Mouse (Mus musculus) midbrain, embryonic 11.5 days (tissue): ENCODE results near the gene Tarbp2. TPM values are rescaled to one million over a fixed set of nuclear protein-coding genes. Genes with fewer than 3 reads are reported as not detected.

Experiments used
- ATAC-seq: fragments of 200-750 bp; cut with Nextera tagmentation; 2 replicates; pipeline ENCODE4 v1.8.0; 2017; ENCODE audit warnings: moderate TSS enrichment, moderate library complexity; ENCODE audit not compliant: low FRiP score
- DNase-seq: peaks from one replicate; pipeline ENCODE4 v3.0.0; 2015; ENCODE audit warnings: low spot score; ENCODE audit errors: missing footprints
- H3K27ac ChIP-seq: fragments of 300-500 bp; sonication (generic); 2 replicates; pipeline ENCODE4 v1.5.1; 2014; ENCODE audit warnings: low read depth, low read length
- H3K27me3 ChIP-seq: fragments of 300-500 bp; sonication (generic); 2 replicates; pipeline ENCODE4 v1.6.1; 2014; ENCODE audit warnings: mild to moderate bottlenecking, low read length, moderate library complexity, mixed read lengths; ENCODE audit not compliant: control insufficient read depth, insufficient read depth
- H3K36me3 ChIP-seq: fragments of 300-500 bp; sonication (generic); 2 replicates; pipeline ENCODE4 v1.6.1; 2014; ENCODE audit warnings: mild to moderate bottlenecking, low read length, moderate library complexity, mixed read lengths; ENCODE audit not compliant: control insufficient read depth, insufficient read depth
- H3K4me1 ChIP-seq: fragments of 300-500 bp; sonication (generic); 2 replicates; pipeline ENCODE4 v1.6.1; 2014; ENCODE audit warnings: low read length; ENCODE audit not compliant: control insufficient read depth, insufficient read depth
- H3K4me2 ChIP-seq: fragments of 300-500 bp; sonication (generic); 2 replicates; pipeline ENCODE4 v1.6.1; 2014; ENCODE audit warnings: mild to moderate bottlenecking, moderate library complexity
- H3K4me3 ChIP-seq: fragments of 300-500 bp; sonication (generic); 2 replicates; pipeline ENCODE4 v1.5.1; 2014; ENCODE audit warnings: low read depth, low read length
- H3K9ac ChIP-seq: fragments of 300-500 bp; sonication (generic); 2 replicates; pipeline ENCODE4 v1.6.1; 2014; ENCODE audit warnings: low read length
- H3K9me3 ChIP-seq: fragments of 300-500 bp; sonication (generic); 2 replicates; pipeline ENCODE4 v1.6.1; 2016; ENCODE audit warnings: low read length; ENCODE audit not compliant: control insufficient read depth
- WGBS: fragments of 180-500 bp; shearing (Covaris S2); extraction: QIAGEN DNeasy Blood & Tissue Kit; methylation state at CpG from one replicate; pipeline ENCODE4 v1.1.7; 2014; 5-methylcytosine and 5-hydroxymethylcytosine counted together
- polyA plus RNA-seq: library from polyadenylated mRNA; unstranded; fragments of >200 nt; fragmentation: Nextera tagmentation; extraction: Ambion mirVana; gene quantifications from 2 replicates; pipeline ENCODE4 v1.2.1, GENCODE M21; 2014

Gene Tarbp2
- polyA plus RNA-seq, result 91.2 and 96.6 TPM in 2 replicates

DNA sequence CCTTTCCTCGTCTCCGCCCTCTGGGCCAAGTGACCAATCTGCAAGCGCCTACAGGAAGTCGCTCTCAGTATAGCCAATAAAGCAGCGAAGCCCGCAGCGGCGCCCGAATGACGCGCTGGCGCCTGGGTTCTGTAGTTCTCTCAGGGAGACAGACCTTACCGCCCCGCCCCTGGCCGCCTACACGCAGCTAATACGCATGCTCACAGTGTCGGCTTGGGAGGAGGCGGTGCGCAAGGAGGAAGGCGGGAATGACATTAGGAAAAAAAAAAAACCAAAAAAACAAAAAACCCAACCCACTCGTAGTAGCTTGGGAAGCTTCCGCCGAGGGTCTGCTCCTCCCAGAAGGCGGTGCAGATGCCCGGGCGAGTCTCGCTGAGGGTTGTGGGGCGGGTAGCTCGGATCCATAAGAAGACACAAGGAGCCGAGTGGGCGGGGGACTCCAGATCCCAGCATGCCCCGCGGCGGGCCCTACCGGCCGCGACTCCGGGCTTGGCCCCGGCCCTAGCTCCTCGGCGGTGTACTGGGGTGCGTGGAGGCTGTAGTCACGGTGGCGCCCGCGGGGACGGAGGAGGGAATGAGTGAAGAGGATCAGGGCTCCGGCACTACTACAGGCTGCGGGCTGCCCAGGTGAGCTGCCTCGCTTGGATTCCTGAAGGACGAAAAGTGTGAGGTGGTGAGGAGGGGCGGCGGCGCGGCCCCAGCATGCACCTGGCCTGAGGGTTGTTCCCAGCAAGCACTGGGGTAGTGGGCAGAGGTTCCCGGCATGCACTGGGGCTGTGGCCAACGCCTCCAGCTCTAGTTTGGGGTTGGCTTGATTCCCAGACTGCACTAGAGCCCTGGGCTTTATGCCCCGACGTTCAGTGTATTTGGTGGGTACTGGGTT is at the start of gene Tarbp2:
TSS of gene Tarbp2 (plus strand) at position 217 of the 883 bp plus-strand sequence.
- H3K9ac ChIP-seq, result peak within 1 kb of the TSS; percentile 89
- H3K36me3 ChIP-seq, result no peaks in the 10 kb centered on the region
- 0% methylated on average over 60 of the region's 60 CpGs for WGBS
- no peaks in the 10 kb centered on the region for H3K9me3 ChIP-seq
- peak within 1 kb of the TSS; percentile 65 for H3K4me3 ChIP-seq
- peak within 1 kb of the TSS; percentile 97 for H3K27ac ChIP-seq
- peak; percentile 100 for DNase-seq
- peak; percentile 91 for ATAC-seq
- H3K4me1 ChIP-seq, result peaks cover 15% of the 10 kb centered on the region
- no peaks in the 10 kb centered on the region for H3K27me3 ChIP-seq
- H3K4me2 ChIP-seq, result peak within 1 kb of the TSS; percentile 92

DNA sequence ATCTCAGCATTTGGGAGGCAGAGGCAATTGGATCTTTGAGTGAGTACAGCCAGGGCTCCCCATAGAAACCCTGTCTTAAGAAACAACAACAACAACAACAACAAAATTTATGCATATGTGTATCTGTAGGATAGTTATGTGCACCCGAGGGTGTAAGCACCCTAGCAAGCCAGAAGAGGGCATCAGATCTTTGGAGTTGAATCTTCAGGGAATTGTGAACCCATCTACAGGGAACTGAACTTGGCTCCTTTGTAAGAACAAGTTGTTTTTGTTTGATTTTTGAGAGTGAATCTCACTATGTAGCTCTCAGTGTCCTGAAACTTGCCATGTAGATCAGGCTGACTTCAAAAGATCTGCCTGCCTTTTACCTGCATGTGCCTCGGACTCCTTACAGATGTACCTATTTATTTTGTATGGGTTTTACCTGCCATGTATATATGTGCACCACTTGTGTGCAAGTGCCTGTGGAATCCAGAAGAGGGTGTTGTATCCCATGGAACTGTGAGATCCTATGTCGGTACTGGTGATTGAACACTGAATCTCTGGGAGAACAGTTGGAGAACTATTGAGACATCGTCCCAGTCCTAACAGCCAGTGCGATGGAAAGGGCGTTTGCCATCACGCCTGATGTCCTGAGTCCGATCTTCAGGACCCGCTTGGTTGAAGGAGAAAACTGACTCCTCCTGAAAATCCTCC is 49.2 kb upstream of the Tarbp2 start:
- peaks cover 6% of the 10 kb centered on the region; the same call in 1 of the 2 replicates for H3K4me1 ChIP-seq
- no peak overlapping the region for H3K9ac ChIP-seq
- ATAC-seq, result no peak
- WGBS, result 96% methylated on average over 9 of the region's 9 CpGs
- no peak overlapping the region for H3K27ac ChIP-seq
- H3K27me3 ChIP-seq, result no peaks in the 10 kb centered on the region
- no peak overlapping the region for H3K4me2 ChIP-seq
- no peak overlapping the region for H3K4me3 ChIP-seq
- no peaks in the 10 kb centered on the region for H3K9me3 ChIP-seq
- no peak for DNase-seq
- no peaks in the 10 kb centered on the region for H3K36me3 ChIP-seq

DNA sequence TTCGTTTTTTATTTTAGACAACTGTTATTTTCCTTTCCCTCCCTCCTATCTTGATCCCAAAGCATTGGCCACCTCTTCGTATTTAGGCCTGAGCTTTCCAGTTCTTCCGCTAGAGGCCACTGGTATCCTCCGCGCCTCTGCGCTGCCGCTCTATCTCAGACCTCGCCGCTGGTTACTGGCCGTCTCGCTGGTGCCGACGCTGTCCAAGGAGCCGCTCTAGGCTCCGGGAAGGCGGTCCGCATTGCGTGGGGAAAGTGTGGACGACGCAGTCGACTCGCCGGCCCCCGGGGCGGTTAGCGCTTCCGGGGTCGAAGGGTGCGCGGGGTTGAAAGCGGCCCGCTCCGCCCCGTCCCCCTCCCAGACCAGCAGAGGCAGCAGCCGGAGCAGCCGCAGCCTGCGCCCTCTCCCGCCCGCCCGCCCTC is 47.8 kb upstream of the Tarbp2 start, which contains the start of gene Pcbp2:
TSS of gene Pcbp2 (plus strand) at position 357 of the 422 bp plus-strand sequence.
- peak within 1 kb of the TSS; percentile 89 for H3K4me3 ChIP-seq
- H3K27me3 ChIP-seq, result no peaks in the 10 kb centered on the region
- peak within 1 kb of the TSS; percentile 63 for H3K4me2 ChIP-seq
- peak within 1 kb of the TSS; percentile 97 for H3K27ac ChIP-seq
- H3K9ac ChIP-seq, result peak within 1 kb of the TSS; percentile 94
- peaks cover 6% of the 10 kb centered on the region; the same call in 1 of the 2 replicates for H3K4me1 ChIP-seq
- under 1% methylated on average over 29 of the region's 40 CpGs for WGBS
- peak; percentile 98 for ATAC-seq
- peak; percentile 98 for DNase-seq
- H3K9me3 ChIP-seq, result no peaks in the 10 kb centered on the region
- H3K36me3 ChIP-seq, result peaks cover 10% of the 10 kb centered on the region

DNA sequence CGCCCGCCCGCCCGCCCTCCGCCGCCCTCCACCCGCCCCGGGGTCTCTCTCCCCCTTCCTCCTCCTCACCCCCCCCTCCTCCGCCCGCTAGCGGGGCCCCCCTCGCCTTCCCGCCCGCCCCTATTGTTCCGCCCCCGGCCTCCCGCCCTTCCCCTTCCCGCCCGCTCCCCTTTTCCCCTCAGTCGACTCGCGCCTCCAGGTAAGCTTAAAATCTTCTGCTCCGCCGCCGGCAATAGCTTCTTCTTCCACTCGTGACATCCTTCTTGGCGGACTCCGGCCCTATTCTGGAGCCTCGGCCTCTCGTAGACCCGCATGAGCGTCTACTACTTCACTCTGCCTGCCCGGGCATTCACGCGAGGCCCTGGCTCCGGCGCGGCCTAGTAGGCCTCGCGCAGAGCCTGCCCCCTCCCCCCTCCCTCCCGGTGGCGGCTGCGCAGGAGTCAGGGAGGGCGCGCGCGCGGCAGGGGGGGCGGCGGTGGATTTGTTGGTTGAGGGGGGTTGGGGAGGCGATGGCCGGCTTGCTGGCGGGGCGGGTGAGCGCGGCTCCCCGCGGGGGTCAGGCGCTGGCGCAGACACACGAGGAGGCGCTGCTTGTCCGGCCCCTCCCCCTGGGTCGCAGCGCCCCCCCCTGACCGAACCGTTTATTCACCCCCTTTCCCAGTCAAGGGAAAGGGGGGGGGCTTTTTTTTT is 47.2 kb upstream of the Tarbp2 start:
- Histone ChIP-seq H3K4me3 (peak overlapping the region; percentile 89), H3K4me1 (peaks cover 6% of the 10 kb centered on the region; the same call in 1 of the 2 replicates), H3K9ac (peak overlapping the region; percentile 94), H3K4me2 (peak overlapping the region; percentile 63), H3K27me3 (no peaks in the 10 kb centered on the region), H3K36me3 (peaks cover 12% of the 10 kb centered on the region), H3K27ac (peak overlapping the region; percentile 97), H3K9me3 (no peaks in the 10 kb centered on the region)
- ATAC-seq, result peak; percentile 76
- WGBS, result under 1% methylated on average over 41 of the region's 67 CpGs
- DNase-seq, result peak; percentile 98

DNA sequence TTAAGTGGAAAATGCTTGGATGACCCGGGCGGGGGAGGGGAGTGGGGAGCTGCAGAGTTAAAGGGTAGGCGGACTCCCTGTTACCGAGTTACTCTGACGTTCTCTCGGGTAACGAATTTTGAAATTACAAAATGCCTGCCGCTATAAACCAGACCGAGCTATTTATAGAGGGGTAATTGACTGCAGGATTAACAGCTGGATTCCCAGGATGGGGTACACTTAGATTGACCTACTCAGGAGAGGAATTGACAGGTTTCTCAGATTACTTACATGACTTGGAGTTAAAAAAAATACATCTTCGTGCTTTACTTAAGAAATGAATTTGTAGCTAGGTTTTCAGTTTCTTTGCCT is 46.7 kb upstream of the Tarbp2 start:
- H3K4me2 ChIP-seq, result peak overlapping the region; percentile 63
- H3K27me3 ChIP-seq, result no peaks in the 10 kb centered on the region
- peaks cover 6% of the 10 kb centered on the region; the same call in 1 of the 2 replicates for H3K4me1 ChIP-seq
- H3K9ac ChIP-seq, result peak overlapping the region; percentile 94
- peaks cover 15% of the 10 kb centered on the region for H3K36me3 ChIP-seq
- H3K9me3 ChIP-seq, result no peaks in the 10 kb centered on the region
- DNase-seq (no peak), ATAC-seq (peak; percentile 4; the same call in 1 of the 2 replicates)
- under 1% methylated on average over 10 of the region's 10 CpGs for WGBS
- peak overlapping the region; percentile 97 for H3K27ac ChIP-seq
- H3K4me3 ChIP-seq, result peak overlapping the region; percentile 89

DNA sequence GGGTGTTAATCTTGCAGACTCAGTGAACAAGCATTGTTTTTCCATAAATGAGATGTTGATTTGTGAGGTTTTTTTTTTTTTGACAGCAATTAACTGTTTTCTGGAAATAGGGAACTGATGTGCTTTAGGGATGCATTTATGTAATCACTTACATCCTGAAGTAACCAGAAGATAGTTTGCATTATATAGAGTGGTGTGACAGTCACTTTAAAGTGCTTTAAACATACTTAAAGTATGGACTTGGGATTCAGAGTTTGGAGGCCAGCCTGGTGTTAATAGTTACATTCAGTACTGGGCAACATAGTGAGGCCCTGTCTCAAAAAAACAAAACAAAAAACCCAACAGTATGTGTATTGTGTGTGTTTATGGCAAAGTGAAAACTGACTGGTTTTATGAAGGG is 46.3 kb upstream of the Tarbp2 start:
- DNase-seq (peak; percentile 72), ATAC-seq (no peak)
- Histone ChIP-seq H3K4me3 (peak overlapping the region; percentile 89), H3K9me3 (no peaks in the 10 kb centered on the region), H3K4me2 (peak overlapping the region; percentile 63), H3K36me3 (peaks cover 18% of the 10 kb centered on the region), H3K27me3 (no peaks in the 10 kb centered on the region), H3K4me1 (peaks cover 6% of the 10 kb centered on the region; the same call in 1 of the 2 replicates), H3K27ac (no peak overlapping the region), H3K9ac (no peak overlapping the region)

DNA sequence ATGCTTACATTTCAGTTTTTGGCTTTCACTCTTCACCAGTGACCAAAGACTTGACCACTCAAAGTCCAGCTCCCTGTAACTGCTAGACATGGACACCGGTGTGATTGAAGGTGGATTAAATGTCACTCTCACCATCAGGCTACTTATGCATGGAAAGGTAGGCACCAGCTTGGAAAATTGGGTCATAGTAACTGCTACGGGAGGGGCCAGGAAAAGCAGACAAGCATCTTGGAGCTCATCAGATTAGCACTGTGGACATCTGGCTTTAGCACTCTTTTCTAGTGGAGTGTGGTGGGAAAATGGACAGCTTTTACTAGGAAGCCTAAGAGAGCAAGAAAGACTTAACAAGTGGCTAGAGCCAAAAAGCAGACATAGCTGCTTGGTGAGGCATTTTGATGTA is 44.7 kb upstream of the Tarbp2 start:
- H3K27ac ChIP-seq, result no peak overlapping the region
- H3K4me2 ChIP-seq, result no peak overlapping the region
- no peak overlapping the region for H3K4me3 ChIP-seq
- DNase-seq, result peak; percentile 74
- H3K27me3 ChIP-seq, result no peaks in the 10 kb centered on the region
- ATAC-seq, result no peak
- peaks cover 18% of the 10 kb centered on the region for H3K36me3 ChIP-seq
- H3K4me1 ChIP-seq, result peaks cover 6% of the 10 kb centered on the region; the same call in 1 of the 2 replicates
- WGBS, result 80% methylated on average over 2 of the region's 2 CpGs
- no peak overlapping the region for H3K9ac ChIP-seq
- no peaks in the 10 kb centered on the region for H3K9me3 ChIP-seq

DNA sequence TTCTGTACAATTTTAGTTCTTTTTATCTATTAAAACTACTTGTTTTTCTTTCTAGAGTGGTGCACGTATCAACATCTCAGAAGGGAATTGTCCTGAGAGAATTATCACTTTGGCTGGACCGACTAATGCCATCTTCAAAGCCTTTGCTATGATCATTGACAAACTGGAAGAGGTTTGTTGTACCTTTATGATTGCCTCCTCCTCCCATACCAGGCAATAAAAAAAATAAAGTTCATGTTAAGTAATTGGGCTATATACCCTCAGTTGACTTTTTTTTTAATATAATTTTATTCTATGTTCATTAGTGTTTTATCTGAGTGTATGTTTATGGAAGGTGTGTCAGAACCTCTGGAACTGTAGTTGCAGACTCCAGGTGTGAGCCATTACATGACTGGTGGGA is 43.5 kb upstream of the Tarbp2 start:
- no peak overlapping the region for H3K4me3 ChIP-seq
- no peaks in the 10 kb centered on the region for H3K27me3 ChIP-seq
- 91% methylated on average over 2 of the region's 2 CpGs for WGBS
- H3K9me3 ChIP-seq, result no peaks in the 10 kb centered on the region
- H3K4me2 ChIP-seq, result no peak overlapping the region
- no peak overlapping the region for H3K27ac ChIP-seq
- no peak overlapping the region for H3K9ac ChIP-seq
- H3K4me1 ChIP-seq, result peaks cover 6% of the 10 kb centered on the region; the same call in 1 of the 2 replicates
- H3K36me3 ChIP-seq, result peaks cover 21% of the 10 kb centered on the region
- DNase-seq, result peak; percentile 79
- ATAC-seq, result no peak
